Mouse (Mus musculus) lung, embryonic 16.5 days (tissue): ENCODE data around the gene Kctd17. TPM values are rescaled to one million over a fixed set of nuclear protein-coding genes. Genes with fewer than 3 reads are reported as not detected.

ENCODE experiments used
- ATAC-seq: fragments of 200-750 bp; cut with Nextera tagmentation; 2 replicates; pipeline ENCODE4 v1.8.0; 2017; ENCODE audit warnings: low read depth, mild to moderate bottlenecking, moderate library complexity
- H3K27ac ChIP-seq: fragments of 300-500 bp; sonication (generic); 2 replicates; pipeline ENCODE4 v1.5.1; 2014; ENCODE audit warnings: mild to moderate bottlenecking, control low read depth, low read length
- H3K27me3 ChIP-seq: fragments of 300-500 bp; sonication (generic); 2 replicates; pipeline ENCODE4 v1.6.1; 2014; ENCODE audit warnings: low read depth, low read length, mixed read lengths; ENCODE audit not compliant: control insufficient read depth, insufficient read depth
- H3K36me3 ChIP-seq: fragments of 300-500 bp; sonication (generic); 2 replicates; pipeline ENCODE4 v1.6.1; 2014; ENCODE audit warnings: low read length; ENCODE audit not compliant: control insufficient read depth, insufficient read depth
- H3K4me1 ChIP-seq: fragments of 300-500 bp; sonication (generic); replicated peaks from 2 replicates; pipeline ENCODE4 v1.6.1; 2014; ENCODE audit warnings: low read length, mixed read lengths; ENCODE audit not compliant: control insufficient read depth, insufficient read depth
- H3K4me2 ChIP-seq: fragments of 300-500 bp; sonication (generic); 2 replicates; pipeline ENCODE4 v1.6.1; 2014; ENCODE audit warnings: low read depth, low read length, control low read depth
- H3K4me3 ChIP-seq: fragments of 300-500 bp; sonication (generic); 2 replicates; pipeline ENCODE4 v1.5.1; 2014; ENCODE audit warnings: mild to moderate bottlenecking, low read length, control low read depth
- H3K9ac ChIP-seq: fragments of 300-500 bp; sonication (generic); 2 replicates; pipeline ENCODE4 v1.6.1; 2014; ENCODE audit warnings: low read length, control low read depth
- H3K9me3 ChIP-seq: fragments of 300-500 bp; sonication (generic); 2 replicates; pipeline ENCODE4 v1.6.1; 2016; ENCODE audit warnings: low read length; ENCODE audit not compliant: control insufficient read depth
- WGBS: fragments of 180-500 bp; shearing (Covaris S2); extraction: QIAGEN DNeasy Blood & Tissue Kit; methylation state at CpG from one replicate; pipeline ENCODE4 v1.1.7; 2014; 5-methylcytosine and 5-hydroxymethylcytosine counted together
- polyA plus RNA-seq: library from polyadenylated mRNA; unstranded; fragments of >200 nt; fragmentation: Nextera tagmentation; extraction: Ambion mirVana; gene quantifications from 2 replicates; pipeline ENCODE4 v1.2.1, GENCODE M21; 2015

Kctd17 gene
- polyA plus RNA-seq, 1 experiment from 2014 or later = 37.0 TPM

- Histone ChIP-seq H3K4me2 (peak overlapping the region; percentile 46), H3K36me3 (0 out of 2 replicates have a peak, but pooled peaks cover 3% of the 10 kb centered on the region), H3K4me1 (peaks cover 24% of the 10 kb centered on the region), H3K4me3 (peak overlapping the region; percentile 24), H3K27me3 (peaks cover 14% of the 10 kb centered on the region), H3K9ac (peak overlapping the region; percentile 43; the same call in 1 of the 2 replicates), H3K27ac (no peak overlapping the region), H3K9me3 (no peaks in the 10 kb centered on the region)
- ATAC-seq = no peak
- 28% methylated on average over 12 of the region's 12 CpGs for WGBS
Measured at GRCm38 (mm10) chr15:78409570-78410052, 18.8 kb upstream of the Kctd17 start.

GRCm38 (mm10) chr15:78413083-78413718 is 15.2 kb upstream of the Kctd17 start:
- H3K4me2 ChIP-seq = no peak overlapping the region
- H3K4me3 ChIP-seq = no peak overlapping the region
- 0 out of 2 replicates have a peak, but pooled peaks cover 3% of the 10 kb centered on the region for H3K36me3 ChIP-seq
- no peak for ATAC-seq
- H3K27ac ChIP-seq = no peak overlapping the region
- H3K9me3 ChIP-seq = no peaks in the 10 kb centered on the region
- H3K9ac ChIP-seq = no peak overlapping the region
- WGBS = 80% methylated on average over 14 of the region's 14 CpGs
- peaks cover 14% of the 10 kb centered on the region for H3K27me3 ChIP-seq
- H3K4me1 ChIP-seq = peaks cover 21% of the 10 kb centered on the region

GRCm38 (mm10) chr15:78413719-78414117 is 14.6 kb upstream of the Kctd17 start:
- no peak for ATAC-seq
- Histone ChIP-seq H3K4me3 (no peak overlapping the region), H3K4me1 (peaks cover 21% of the 10 kb centered on the region), H3K4me2 (no peak overlapping the region), H3K27ac (no peak overlapping the region), H3K9ac (no peak overlapping the region), H3K27me3 (peaks cover 14% of the 10 kb centered on the region), H3K9me3 (no peaks in the 10 kb centered on the region), H3K36me3 (0 out of 2 replicates have a peak, but pooled peaks cover 3% of the 10 kb centered on the region)
- WGBS = 47% methylated on average over 1 of the region's 1 CpGs

GRCm38 (mm10) chr15:78414157-78414556 is 14.2 kb upstream of the Kctd17 start:
- H3K27ac ChIP-seq = no peak overlapping the region
- H3K9me3 ChIP-seq = no peaks in the 10 kb centered on the region
- no peak overlapping the region for H3K9ac ChIP-seq
- H3K4me2 ChIP-seq = no peak overlapping the region
- 0 out of 2 replicates have a peak, but pooled peaks cover 3% of the 10 kb centered on the region for H3K36me3 ChIP-seq
- no peak overlapping the region for H3K4me3 ChIP-seq
- H3K4me1 ChIP-seq = peaks cover 21% of the 10 kb centered on the region
- WGBS = 89% methylated on average over 8 of the region's 8 CpGs
- peaks cover 14% of the 10 kb centered on the region for H3K27me3 ChIP-seq
- no peak for ATAC-seq

- peak; percentile 79 for ATAC-seq
- WGBS = 24% methylated on average over 4 of the region's 4 CpGs
- peak overlapping the region; percentile 61 for H3K9ac ChIP-seq
- H3K36me3 ChIP-seq = 0 out of 2 replicates have a peak, but pooled peaks cover 3% of the 10 kb centered on the region
- H3K27ac ChIP-seq = peak overlapping the region; percentile 95
- no peaks in the 10 kb centered on the region for H3K27me3 ChIP-seq
- H3K4me3 ChIP-seq = no peak overlapping the region
- no peaks in the 10 kb centered on the region for H3K9me3 ChIP-seq
- peaks cover 13% of the 10 kb centered on the region for H3K4me1 ChIP-seq
- peak overlapping the region; percentile 32 for H3K4me2 ChIP-seq
Measured at GRCm38 (mm10) chr15:78416937-78417336, 11.4 kb upstream of the Kctd17 start.

- peaks cover 13% of the 10 kb centered on the region for H3K4me1 ChIP-seq
- no peaks in the 10 kb centered on the region; the same call in 1 of the 2 replicates for H3K27me3 ChIP-seq
- no peak overlapping the region for H3K4me3 ChIP-seq
- no peaks in the 10 kb centered on the region for H3K9me3 ChIP-seq
- WGBS = 83% methylated on average over 13 of the region's 13 CpGs
- no peak overlapping the region for H3K27ac ChIP-seq
- no peak overlapping the region for H3K4me2 ChIP-seq
- no peaks in the 10 kb centered on the region for H3K36me3 ChIP-seq
- no peak for ATAC-seq
- no peak overlapping the region for H3K9ac ChIP-seq
Measured at GRCm38 (mm10) chr15:78420395-78420794, 8.0 kb upstream of the Kctd17 start.

GRCm38 (mm10) chr15:78422046-78422956 is 6.1 kb upstream of the Kctd17 start:
- H3K27ac ChIP-seq = no peak overlapping the region
- no peaks in the 10 kb centered on the region for H3K9me3 ChIP-seq
- 13% methylated on average over 15 of the region's 16 CpGs for WGBS
- H3K27me3 ChIP-seq = no peaks in the 10 kb centered on the region; the same call in 1 of the 2 replicates
- H3K4me2 ChIP-seq = peak overlapping the region; percentile 43
- ATAC-seq = peak; percentile 84
- peak overlapping the region; percentile 1; the same call in 1 of the 2 replicates for H3K4me3 ChIP-seq
- peaks cover under 1% of the 10 kb centered on the region for H3K4me1 ChIP-seq
- no peaks in the 10 kb centered on the region for H3K36me3 ChIP-seq
- H3K9ac ChIP-seq = peak overlapping the region; percentile 11

- WGBS = 16% methylated on average over 11 of the region's 11 CpGs
- no peak for ATAC-seq
- H3K4me2 ChIP-seq = no peak overlapping the region
- no peak overlapping the region for H3K27ac ChIP-seq
- no peak overlapping the region for H3K4me3 ChIP-seq
- no peaks in the 10 kb centered on the region for H3K9me3 ChIP-seq
- H3K27me3 ChIP-seq = no peaks in the 10 kb centered on the region; the same call in 1 of the 2 replicates
- no peaks in the 10 kb centered on the region for H3K36me3 ChIP-seq
- no peak overlapping the region for H3K9ac ChIP-seq
- peaks cover 5% of the 10 kb centered on the region for H3K4me1 ChIP-seq
Measured at GRCm38 (mm10) chr15:78424507-78424906, 3.9 kb upstream of the Kctd17 start.

- no peaks in the 10 kb centered on the region for H3K9me3 ChIP-seq
- no peaks in the 10 kb centered on the region; the same call in 1 of the 2 replicates for H3K27me3 ChIP-seq
- no peak overlapping the region for H3K9ac ChIP-seq
- no peak overlapping the region for H3K4me3 ChIP-seq
- H3K4me1 ChIP-seq = peaks cover 7% of the 10 kb centered on the region
- H3K4me2 ChIP-seq = no peak overlapping the region
- H3K27ac ChIP-seq = no peak overlapping the region
- WGBS = 51% methylated on average over 4 of the region's 4 CpGs
- ATAC-seq = no peak
- no peaks in the 10 kb centered on the region for H3K36me3 ChIP-seq
Measured at GRCm38 (mm10) chr15:78425230-78425629, 3.1 kb upstream of the Kctd17 start.
